Mouse (Mus musculus): Measurements from ENCODE around the gene Palm2. TPM values are rescaled to one million over a fixed set of nuclear protein-coding genes. Genes with fewer than 3 reads are reported as not detected.

The Palm2 gene
- polyA plus RNA-seq, 2 experiments, result 2.7 to 5.3 TPM

DNA sequence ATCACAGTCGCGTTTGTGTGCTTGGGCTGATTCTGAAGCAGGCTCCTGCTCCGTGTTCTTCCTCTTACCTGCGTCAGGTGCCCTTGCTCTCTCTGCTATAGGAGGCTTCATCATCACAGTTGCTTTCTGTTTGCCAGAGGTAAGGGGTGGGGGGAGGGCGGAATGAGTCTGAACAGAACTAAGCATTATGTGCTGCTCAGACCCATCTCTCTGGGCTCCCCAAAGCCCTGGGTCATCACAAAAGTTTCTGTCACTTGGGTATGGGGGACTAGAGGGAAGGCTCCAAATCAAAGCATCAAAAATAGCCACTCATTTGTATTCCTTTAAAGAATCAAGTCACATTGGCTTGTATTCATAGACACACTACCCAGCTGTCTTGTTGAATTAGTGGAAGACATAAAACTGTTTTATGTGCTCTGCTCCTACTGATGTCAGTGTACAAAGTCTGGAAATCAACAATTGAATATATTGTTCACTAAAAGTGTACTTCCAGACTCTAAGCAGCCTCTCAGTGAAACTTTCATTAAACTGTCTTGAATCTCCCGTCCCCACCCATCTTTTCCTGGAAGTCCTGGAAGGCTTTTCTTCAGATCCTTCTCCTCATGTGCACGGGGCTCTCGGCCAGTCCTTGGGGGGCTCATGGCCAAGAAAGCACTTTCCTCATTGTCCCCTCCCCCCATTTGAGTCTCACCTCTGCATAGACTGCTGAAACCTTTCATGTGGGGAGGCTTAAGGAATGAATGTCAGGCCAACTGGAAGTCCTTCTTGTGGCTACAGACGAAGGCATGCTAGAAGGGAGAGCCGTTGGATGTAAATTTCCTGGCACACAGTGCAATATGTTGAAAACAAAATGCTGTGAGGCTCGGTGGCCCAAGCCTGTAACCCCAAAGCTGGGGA lies 269.8 kb downstream of the Palm2 start:
- DNase-seq (ENCODE audit: low spot score) (no peak), ATAC-seq (ENCODE audit: low FRiP score, low read depth) (no peak)
- Histone ChIP-seq H3K36me3 (ENCODE audit: control insufficient read depth, insufficient read depth, low read length) (no peaks in the 10 kb centered on the region), H3K27me3 (ENCODE audit: control insufficient read depth, insufficient read depth, low read length) (no peaks in the 10 kb centered on the region), H3K4me1 (ENCODE audit: control insufficient read depth, insufficient read depth, low read length) (no peaks in the 10 kb centered on the region), H3K4me3 (replicated peaks; ENCODE audit: low read length) (no peak overlapping the region), H3K9ac (ENCODE audit: low read depth, low read length, severe bottlenecking) (no peak overlapping the region), H3K27ac (replicated peaks; ENCODE audit: low read depth, low read length) (no peak overlapping the region), H3K9me3 (ENCODE audit: control insufficient read depth, low read length) (no peaks in the 10 kb centered on the region), H3K4me2 (replicated peaks; ENCODE audit: low read depth, low read length, severe bottlenecking) (no peak overlapping the region)
- no peak for TF ChIP-seq POLR2A (IDR thresholded peaks at IDR 0.05; ENCODE audit: borderline replicate concordance, extremely low read depth, insufficient read depth, insufficient read length)
- 54% methylated on average over 11 of the region's 11 CpGs for WGBS

DNA sequence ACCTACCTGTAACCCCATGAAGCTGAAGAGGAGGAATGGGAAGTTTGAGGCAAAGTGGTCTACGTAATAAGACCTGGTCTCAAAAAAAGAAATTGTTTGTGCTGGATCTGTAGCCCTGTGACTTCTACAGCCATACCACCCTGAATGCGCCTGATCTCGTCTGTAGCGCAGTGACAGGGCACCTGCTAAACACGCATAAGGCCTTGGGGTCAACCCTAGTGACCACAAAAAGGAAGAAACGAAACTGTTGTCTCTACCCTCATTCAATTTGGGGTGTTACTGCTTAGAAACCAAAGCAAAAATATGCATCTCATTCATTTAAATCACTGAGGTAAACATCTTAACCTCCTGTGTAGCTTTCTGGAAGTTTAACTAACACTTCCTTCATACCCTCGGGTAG lies 270.5 kb downstream of the Palm2 start:
- no peak overlapping the region for H3K4me2 ChIP-seq (replicated peaks; ENCODE audit: low read depth, low read length, severe bottlenecking)
- no peaks in the 10 kb centered on the region for H3K9me3 ChIP-seq (ENCODE audit: control insufficient read depth, low read length)
- 92% methylated on average over 7 of the region's 7 CpGs for WGBS
- H3K4me3 ChIP-seq (replicated peaks; ENCODE audit: low read length), result no peak overlapping the region
- H3K27me3 ChIP-seq (ENCODE audit: control insufficient read depth, insufficient read depth, low read length), result no peaks in the 10 kb centered on the region
- H3K9ac ChIP-seq (ENCODE audit: low read depth, low read length, severe bottlenecking), result no peak overlapping the region
- ATAC-seq (ENCODE audit: low FRiP score, low read depth), result no peak
- no peak for TF ChIP-seq POLR2A (IDR thresholded peaks at IDR 0.05; ENCODE audit: borderline replicate concordance, extremely low read depth, insufficient read depth, insufficient read length)
- H3K4me1 ChIP-seq (ENCODE audit: control insufficient read depth, insufficient read depth, low read length), result no peaks in the 10 kb centered on the region
- no peak for DNase-seq (ENCODE audit: low spot score)
- H3K27ac ChIP-seq (replicated peaks; ENCODE audit: low read depth, low read length), result no peak overlapping the region
- peaks cover 5% of the 10 kb centered on the region; the same call in 1 of the 2 replicates for H3K36me3 ChIP-seq (ENCODE audit: control insufficient read depth, insufficient read depth, low read length)

DNA sequence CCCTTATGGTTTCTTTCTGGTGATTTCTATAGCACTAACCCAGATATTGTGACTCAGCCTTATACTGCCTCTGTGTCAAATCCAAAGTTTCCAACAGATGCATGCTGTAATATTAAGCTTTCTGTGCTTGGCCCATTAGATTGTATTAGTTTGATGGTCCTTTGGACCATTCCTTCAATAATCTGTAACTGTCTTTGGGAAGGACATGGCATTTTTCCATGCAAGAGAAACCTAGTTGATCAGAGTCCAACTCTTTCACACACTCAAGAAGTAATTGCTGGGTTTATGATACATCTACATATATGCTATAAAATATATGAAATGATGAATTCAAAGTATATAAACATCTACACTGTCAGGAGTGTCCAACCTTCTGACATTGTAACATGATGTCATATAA lies 281.8 kb downstream of the Palm2 start:
- H3K27ac ChIP-seq (replicated peaks; ENCODE audit: low read depth, low read length), result no peak overlapping the region
- peaks cover 15% of the 10 kb centered on the region for H3K4me1 ChIP-seq (ENCODE audit: control insufficient read depth, insufficient read depth, low read length)
- no peak for DNase-seq (ENCODE audit: low spot score)
- no peak for TF ChIP-seq POLR2A (IDR thresholded peaks at IDR 0.05; ENCODE audit: borderline replicate concordance, extremely low read depth, insufficient read depth, insufficient read length)
- H3K9me3 ChIP-seq (ENCODE audit: control insufficient read depth, low read length), result no peaks in the 10 kb centered on the region
- no peak overlapping the region for H3K9ac ChIP-seq (ENCODE audit: low read depth, low read length, severe bottlenecking)
- no peaks in the 10 kb centered on the region for H3K27me3 ChIP-seq (ENCODE audit: control insufficient read depth, insufficient read depth, low read length)
- H3K4me3 ChIP-seq (replicated peaks; ENCODE audit: low read length), result no peak overlapping the region
- peaks cover under 1% of the 10 kb centered on the region for H3K36me3 ChIP-seq (ENCODE audit: control insufficient read depth, insufficient read depth, low read length)
- H3K4me2 ChIP-seq (replicated peaks; ENCODE audit: low read depth, low read length, severe bottlenecking), result no peak overlapping the region
- no peak for ATAC-seq (ENCODE audit: low FRiP score, low read depth)

DNA sequence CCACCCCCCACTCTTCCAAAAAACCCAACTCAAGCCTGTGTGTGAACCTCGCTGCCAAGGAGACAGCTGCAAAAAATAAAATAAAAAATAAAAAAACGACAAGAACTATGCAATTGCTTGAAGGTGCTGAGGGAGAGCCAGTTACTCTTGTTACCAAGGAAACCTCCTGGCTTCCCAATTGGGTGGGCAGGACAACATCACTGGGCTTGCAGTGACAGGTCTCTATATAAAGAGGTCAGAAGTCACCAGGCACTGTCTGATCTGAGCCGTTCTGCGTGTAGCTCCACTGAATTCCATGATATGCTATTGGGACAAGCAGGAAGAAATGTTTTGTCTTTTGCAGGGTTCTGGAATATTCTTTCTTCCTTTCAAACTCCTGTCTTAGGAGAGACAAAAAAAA lies 282.7 kb downstream of the Palm2 start:
- no peaks in the 10 kb centered on the region; the same call in 1 of the 2 replicates for H3K36me3 ChIP-seq (ENCODE audit: control insufficient read depth, insufficient read depth, low read length)
- no peak overlapping the region for H3K4me3 ChIP-seq (replicated peaks; ENCODE audit: low read length)
- no peaks in the 10 kb centered on the region for H3K27me3 ChIP-seq (ENCODE audit: control insufficient read depth, insufficient read depth, low read length)
- peak; percentile 42 for DNase-seq (ENCODE audit: low spot score)
- peaks cover 15% of the 10 kb centered on the region for H3K4me1 ChIP-seq (ENCODE audit: control insufficient read depth, insufficient read depth, low read length)
- no peak overlapping the region for H3K27ac ChIP-seq (replicated peaks; ENCODE audit: low read depth, low read length)
- H3K9me3 ChIP-seq (ENCODE audit: control insufficient read depth, low read length), result no peaks in the 10 kb centered on the region
- no peak overlapping the region for H3K4me2 ChIP-seq (replicated peaks; ENCODE audit: low read depth, low read length, severe bottlenecking)
- no peak for TF ChIP-seq POLR2A (IDR thresholded peaks at IDR 0.05; ENCODE audit: borderline replicate concordance, extremely low read depth, insufficient read depth, insufficient read length)
- H3K9ac ChIP-seq (ENCODE audit: low read depth, low read length, severe bottlenecking), result no peak overlapping the region
- 25% methylated on average over 4 of the region's 4 CpGs for WGBS
- ATAC-seq (ENCODE audit: low FRiP score, low read depth), result peak; percentile 34; the same call in 1 of the 2 replicates

DNA sequence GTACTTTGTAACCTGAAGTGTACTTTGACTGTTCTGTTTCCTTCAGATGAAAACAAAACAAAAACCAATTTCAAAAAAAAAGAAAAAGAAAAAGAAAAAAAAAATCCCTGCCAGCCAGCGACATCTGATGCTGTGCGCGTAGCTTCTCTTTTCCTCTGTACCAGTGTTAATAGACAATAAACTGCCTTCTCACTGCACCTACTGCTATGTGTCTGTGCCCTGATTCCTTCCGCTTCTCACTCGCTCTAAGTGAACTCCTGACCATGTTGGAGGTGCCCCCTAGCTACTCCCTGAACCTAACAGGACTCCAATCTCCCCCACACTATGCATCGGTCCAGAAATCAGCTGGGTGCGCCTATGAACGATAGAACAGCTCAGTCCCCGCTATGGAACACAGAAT lies 283.3 kb downstream of the Palm2 start, which contains the start of gene Akap2:
Akap2 (plus strand) TSS at position 304 of the 400 bp plus-strand sequence.
- no peaks in the 10 kb centered on the region for H3K27me3 ChIP-seq (ENCODE audit: control insufficient read depth, insufficient read depth, low read length)
- no peak for ATAC-seq (ENCODE audit: low FRiP score, low read depth)
- no peak for DNase-seq (ENCODE audit: low spot score)
- H3K9me3 ChIP-seq (ENCODE audit: control insufficient read depth, low read length), result no peaks in the 10 kb centered on the region
- no peak within 1 kb of the TSS for H3K9ac ChIP-seq (ENCODE audit: low read depth, low read length, severe bottlenecking)
- peaks cover 15% of the 10 kb centered on the region for H3K4me1 ChIP-seq (ENCODE audit: control insufficient read depth, insufficient read depth, low read length)
- H3K27ac ChIP-seq (replicated peaks; ENCODE audit: low read depth, low read length), result no peak within 1 kb of the TSS
- no peak within 1 kb of the TSS for H3K4me3 ChIP-seq (replicated peaks; ENCODE audit: low read length)
- H3K4me2 ChIP-seq (replicated peaks; ENCODE audit: low read depth, low read length, severe bottlenecking), result no peak within 1 kb of the TSS
- TF ChIP-seq POLR2A (IDR thresholded peaks at IDR 0.05; ENCODE audit: borderline replicate concordance, extremely low read depth, insufficient read depth, insufficient read length), result no peak
- 77% methylated on average over 9 of the region's 9 CpGs for WGBS
- H3K36me3 ChIP-seq (ENCODE audit: control insufficient read depth, insufficient read depth, low read length), result no peaks in the 10 kb centered on the region; the same call in 1 of the 2 replicates

Measured in limb, embryonic 14.5 days (tissue).